In the genomic region with DNA sequence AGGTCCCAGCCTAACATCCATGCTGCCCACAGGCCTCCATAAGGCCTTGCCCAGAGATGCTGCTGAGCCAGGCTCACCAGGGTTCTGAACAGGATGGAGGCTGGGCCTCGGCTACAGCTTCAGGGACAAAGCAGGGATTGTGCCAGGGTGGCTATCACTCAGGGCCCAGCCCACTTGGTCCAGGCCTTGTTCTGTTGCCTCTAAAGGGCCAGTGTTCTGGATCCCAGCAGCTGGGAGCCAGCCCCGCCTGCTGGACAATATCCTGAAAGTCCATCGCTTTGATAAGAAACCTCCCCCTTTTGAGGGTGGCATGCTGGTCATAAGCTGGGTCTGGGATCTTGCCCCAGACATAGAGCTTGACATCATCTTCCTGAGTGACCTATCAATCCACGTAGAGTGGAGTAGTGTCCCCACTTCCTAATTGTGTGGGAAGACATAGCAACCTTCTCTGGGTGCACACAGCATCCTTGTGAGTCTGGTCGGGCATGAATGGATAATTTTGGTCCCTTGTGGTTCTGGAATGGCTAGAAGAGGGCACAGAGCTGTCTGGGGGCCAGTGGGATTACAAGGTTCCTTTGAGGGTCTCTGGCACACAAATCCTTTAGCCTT, we compare ENCODE assay signal across 15 mouse cellular contexts. TPM values are rescaled to one million over a fixed set of nuclear protein-coding genes. Genes with fewer than 3 reads are reported as not detected.
DNase-seq lines count a peak whose midpoint lies in the region; ATAC-seq and TF ChIP-seq lines count a peak whose summit lies in the region.
"Had no signal": no experiment of that assay in that cellular context is flagged by ENCODE, and none has a peak within 500 bp of the region (broad histone marks: within the 10 kb centered on the region; RNA-seq: fewer than 3 reads in every experiment).

No protein-coding gene starts in this region.

- no peaks in the 10 kb centered on the region for H3K27me3 ChIP-seq in forebrain, postnatal 0 days (ENCODE audit: insufficient read depth, low read length)
- no peaks in the 10 kb centered on the region for H3K27me3 ChIP-seq in forebrain, embryonic 11.5 days (ENCODE audit: control insufficient read depth, insufficient read depth, low read length)
- H3K27me3 ChIP-seq in midbrain, embryonic 10.5 days (ENCODE audit: low read depth, poor library complexity, severe bottlenecking) = peaks cover 18% of the 10 kb centered on the region
- H3K27me3 ChIP-seq in midbrain, embryonic 15.5 days (replicated peaks) = no peaks in the 10 kb centered on the region
- no peaks in the 10 kb centered on the region for H3K27me3 ChIP-seq in midbrain, embryonic 14.5 days (ENCODE audit: control insufficient read depth, insufficient read depth, low read length)

- ATAC-seq in forebrain, postnatal 0 days = peak; percentile 39; the same call in 1 of the 2 replicates
- ATAC-seq in forebrain, embryonic 11.5 days (replicated peaks; ENCODE audit: low FRiP score) = no peak
- ATAC-seq in midbrain, embryonic 15.5 days (replicated peaks) = no peak
- no peak for ATAC-seq in midbrain, embryonic 14.5 days (ENCODE audit: low FRiP score, low TSS enrichment)

- no peak overlapping the region for H3K4me3 ChIP-seq in forebrain, postnatal 0 days (ENCODE audit: low read depth, low read length)
- no peak overlapping the region for H3K4me3 ChIP-seq in forebrain, embryonic 11.5 days (ENCODE audit: low read depth, low read length)
- no peak overlapping the region for H3K4me3 ChIP-seq in midbrain, embryonic 10.5 days
- no peak overlapping the region for H3K4me3 ChIP-seq in midbrain, embryonic 15.5 days
- no peak overlapping the region for H3K4me3 ChIP-seq in midbrain, embryonic 14.5 days (replicated peaks; ENCODE audit: low read depth, low read length)
- H3K4me3 ChIP-seq: erythroblast, embryonic 14.5 days; heart, embryonic 15.5 days; liver, embryonic 15.5 days; stomach, embryonic 15.5 days had no signal

- H3K9ac ChIP-seq in forebrain, postnatal 0 days = no peak overlapping the region
- H3K9ac ChIP-seq in forebrain, embryonic 11.5 days (ENCODE audit: low read length) = no peak overlapping the region
- no peak overlapping the region for H3K9ac ChIP-seq in midbrain, embryonic 15.5 days
- no peak overlapping the region for H3K9ac ChIP-seq in midbrain, embryonic 14.5 days (replicated peaks; ENCODE audit: low read length)
- H3K9ac ChIP-seq: heart, embryonic 15.5 days; liver, embryonic 15.5 days; stomach, embryonic 15.5 days had no signal

- TF ChIP-seq CTCF in forebrain, postnatal 0 days (IDR thresholded peaks at IDR 0.05; ENCODE audit: low read depth) = no peak

- H3K27ac ChIP-seq in forebrain, postnatal 0 days (ENCODE audit: low read depth, low read length) = no peak overlapping the region
- H3K27ac ChIP-seq in forebrain, embryonic 11.5 days (ENCODE audit: low read depth, low read length) = no peak overlapping the region
- 0 out of 2 replicates have a peak overlapping the region, but pooled peaks have one; percentile 1 for H3K27ac ChIP-seq in midbrain, embryonic 10.5 days (replicated peaks)
- H3K27ac ChIP-seq in midbrain, embryonic 15.5 days = no peak overlapping the region
- 0 out of 2 replicates have a peak overlapping the region, but pooled peaks have one; percentile 37 for H3K27ac ChIP-seq in midbrain, embryonic 14.5 days (replicated peaks; ENCODE audit: low read depth, low read length)
- H3K27ac ChIP-seq: heart, embryonic 15.5 days; liver, embryonic 15.5 days; stomach, embryonic 15.5 days had no signal

- peaks cover 20% of the 10 kb centered on the region for H3K4me1 ChIP-seq in forebrain, postnatal 0 days (ENCODE audit: insufficient read depth)
- peaks cover 4% of the 10 kb centered on the region; the same call in 1 of the 2 replicates for H3K4me1 ChIP-seq in forebrain, embryonic 11.5 days (replicated peaks; ENCODE audit: control insufficient read depth, insufficient read depth, low read length)
- H3K4me1 ChIP-seq in midbrain, embryonic 10.5 days = peaks cover 77% of the 10 kb centered on the region
- H3K4me1 ChIP-seq in midbrain, embryonic 15.5 days = peaks cover 98% of the 10 kb centered on the region
- peaks cover 90% of the 10 kb centered on the region for H3K4me1 ChIP-seq in midbrain, embryonic 14.5 days (ENCODE audit: control insufficient read depth, insufficient read depth, low read length)
- H3K4me1 ChIP-seq: heart, embryonic 15.5 days; liver, embryonic 15.5 days; stomach, embryonic 15.5 days had no signal

- H3K4me2 ChIP-seq in forebrain, postnatal 0 days (ENCODE audit: low read depth) = no peak overlapping the region
- no peak overlapping the region for H3K4me2 ChIP-seq in forebrain, embryonic 11.5 days (ENCODE audit: low read depth, low read length, severe bottlenecking)
- H3K4me2 ChIP-seq in midbrain, embryonic 15.5 days = no peak overlapping the region
- no peak overlapping the region for H3K4me2 ChIP-seq in midbrain, embryonic 14.5 days (ENCODE audit: low read length)
- H3K4me2 ChIP-seq: heart, embryonic 15.5 days; liver, embryonic 15.5 days; stomach, embryonic 15.5 days had no signal

- DNase-seq in forebrain, postnatal 0 days = no peak
- DNase-seq in forebrain, embryonic 11.5 days (ENCODE audit: low spot score) = no peak
- no peak for DNase-seq in midbrain, embryonic 10.5 days (ENCODE audit: low spot score)
- peak; percentile 65 for DNase-seq in cerebellum, adult 9-11 months
- DNase-seq in midbrain, embryonic 14.5 days = no peak
- no peak for DNase-seq in adrenal gland, adult 2 months
- no peak for DNase-seq in kidney, postnatal 14 days
- DNase-seq: B cell, adult 2 months; lung, postnatal 36 days had no signal

- 60% methylated on average over 5 of the region's 5 CpGs for WGBS in forebrain, postnatal 0 days
- 73% methylated on average over 5 of the region's 5 CpGs for WGBS in forebrain, embryonic 11.5 days
- 76% methylated on average over 5 of the region's 5 CpGs for WGBS in midbrain, embryonic 10.5 days
- WGBS in midbrain, embryonic 15.5 days = 53% methylated on average over 5 of the region's 5 CpGs
- 75% methylated on average over 5 of the region's 5 CpGs for WGBS in midbrain, embryonic 14.5 days

- no peaks in the 10 kb centered on the region for H3K36me3 ChIP-seq in forebrain, postnatal 0 days (ENCODE audit: insufficient read depth)
- H3K36me3 ChIP-seq in forebrain, embryonic 11.5 days (ENCODE audit: control insufficient read depth, insufficient read depth, low read length) = peaks cover 4% of the 10 kb centered on the region; the same call in 1 of the 2 replicates
- peaks cover 40% of the 10 kb centered on the region for H3K36me3 ChIP-seq in midbrain, embryonic 10.5 days
- no peaks in the 10 kb centered on the region for H3K36me3 ChIP-seq in midbrain, embryonic 15.5 days (replicated peaks)
- H3K36me3 ChIP-seq in midbrain, embryonic 14.5 days (ENCODE audit: control insufficient read depth, insufficient read depth, low read length) = peaks cover 9% of the 10 kb centered on the region
- H3K36me3 ChIP-seq: heart, embryonic 15.5 days; liver, embryonic 15.5 days; stomach, embryonic 15.5 days had no signal

- no peaks in the 10 kb centered on the region for H3K9me3 ChIP-seq in forebrain, postnatal 0 days (ENCODE audit: low read length)
- no peaks in the 10 kb centered on the region for H3K9me3 ChIP-seq in forebrain, embryonic 11.5 days (ENCODE audit: control insufficient read depth, low read length)
- no peaks in the 10 kb centered on the region for H3K9me3 ChIP-seq in midbrain, embryonic 10.5 days (replicated peaks)
- no peaks in the 10 kb centered on the region for H3K9me3 ChIP-seq in midbrain, embryonic 15.5 days
- no peaks in the 10 kb centered on the region for H3K9me3 ChIP-seq in midbrain, embryonic 14.5 days (ENCODE audit: control insufficient read depth, low read length)
- H3K9me3 ChIP-seq: liver, embryonic 15.5 days; stomach, embryonic 15.5 days had no signal

RNA-seq across cellular contexts. Expression of a gene that starts 6.1 kb away (rescaled TPM):
- total RNA-seq in forebrain, postnatal 0 days (2014; rRNA removed) = 107 and 132 TPM in 2 replicates
- 15.8 and 18.3 TPM in 2 replicates for polyA plus RNA-seq in forebrain, postnatal 0 days (2015; fragmentation: Nextera tagmentation; extraction: Ambion mirVana)
- polyA plus RNA-seq in forebrain, embryonic 11.5 days (2014; fragmentation: Nextera tagmentation; extraction: Ambion mirVana) = 13.8 and 15.5 TPM in 2 replicates
- polyA plus RNA-seq in midbrain, embryonic 10.5 days (2016; fragmentation: Nextera tagmentation; extraction: Ambion mirVana) = 7.8 and 11.4 TPM in 2 replicates
- 24.7 and 25.9 TPM in 2 replicates for polyA plus RNA-seq in midbrain, embryonic 15.5 days (2015; fragmentation: Nextera tagmentation; extraction: Ambion mirVana)
- polyA plus RNA-seq in midbrain, embryonic 14.5 days (2014; fragmentation: Nextera tagmentation; extraction: Ambion mirVana) = 23.9 and 33.5 TPM in 2 replicates
- total RNA-seq in adrenal gland, adult 2 months (2021) = 1 to 10 TPM; 3.1 to 3.8 TPM
- 2.1 and 2.5 TPM in 2 replicates for polyA plus RNA-seq in adrenal gland, adult 2 months (2012; rRNA removed)
- total RNA-seq: monocyte, adult 5-6 weeks had no signal

RNA-seq across cellular contexts. Expression of a gene that starts 37.4 kb away (rescaled TPM):
- total RNA-seq in forebrain, postnatal 0 days (2014; rRNA removed) = 73.4 and 89.8 TPM in 2 replicates
- polyA plus RNA-seq in forebrain, postnatal 0 days (2015; fragmentation: Nextera tagmentation; extraction: Ambion mirVana) = 64.5 and 78.3 TPM in 2 replicates
- polyA plus RNA-seq in forebrain, embryonic 11.5 days (2014; fragmentation: Nextera tagmentation; extraction: Ambion mirVana) = 59.8 and 70.7 TPM in 2 replicates
- 52.9 and 66.6 TPM in 2 replicates for polyA plus RNA-seq in midbrain, embryonic 10.5 days (2016; fragmentation: Nextera tagmentation; extraction: Ambion mirVana)
- polyA plus RNA-seq in midbrain, embryonic 15.5 days (2015; fragmentation: Nextera tagmentation; extraction: Ambion mirVana) = 82.6 TPM in 2 replicates
- 61.9 and 79.7 TPM in 2 replicates for polyA plus RNA-seq in midbrain, embryonic 14.5 days (2014; fragmentation: Nextera tagmentation; extraction: Ambion mirVana)
- total RNA-seq in adrenal gland, adult 2 months (2021) = 10 to 100 TPM; 58.2 to 61.5 TPM
- polyA plus RNA-seq in adrenal gland, adult 2 months (2012; rRNA removed) = 51.2 and 81.5 TPM in 2 replicates

Comparison
In these comparisons a context has a peak if more than half of its experiments do, and no peak if none do; other contexts are left out.
1. H3K27ac ChIP-seq: peak in midbrain, embryonic 10.5 days (single experiment) and midbrain, embryonic 14.5 days (single experiment); none in forebrain, postnatal 0 days (single experiment), forebrain, embryonic 11.5 days (single experiment) and midbrain, embryonic 15.5 days (single experiment).